Mouse (Mus musculus) liver, embryonic 15.5 days (tissue): ENCODE data around the gene Bmp8b. TPM values are rescaled to one million over a fixed set of nuclear protein-coding genes. Genes with fewer than 3 reads are reported as not detected.
A peak's percentile ranks its signal among the peaks of the same experiment; 100 is the strongest.

Experiments
- ATAC-seq: fragments of 200-750 bp; cut with Nextera tagmentation; 2 replicates; pipeline ENCODE4 v1.8.0; 2017; ENCODE audit warnings: moderate number of reproducible peaks, mild to moderate bottlenecking, moderate library complexity; ENCODE audit not compliant: insufficient read depth
- H3K27ac ChIP-seq: fragments of 300-500 bp; sonication (generic); replicated peaks from 2 replicates; pipeline ENCODE4 v1.5.1; 2015; ENCODE audit warnings: mild to moderate bottlenecking, inconsistent platforms
- H3K27me3 ChIP-seq: fragments of 300-500 bp; sonication (generic); 2 replicates; pipeline ENCODE4 v1.6.1; 2015; ENCODE audit warnings: mild to moderate bottlenecking, inconsistent platforms
- H3K36me3 ChIP-seq: fragments of 300-500 bp; sonication (generic); replicated peaks from 2 replicates; pipeline ENCODE4 v1.6.1; 2015; ENCODE audit warnings: moderate library complexity, mild to moderate bottlenecking, inconsistent platforms
- H3K4me1 ChIP-seq: fragments of 300-500 bp; sonication (generic); replicated peaks from 2 replicates; pipeline ENCODE4 v1.6.1; 2015; ENCODE audit warnings: inconsistent platforms
- H3K4me2 ChIP-seq: fragments of 300-500 bp; sonication (generic); 2 replicates; pipeline ENCODE4 v1.6.1; 2015; ENCODE audit warnings: moderate library complexity, mild to moderate bottlenecking, inconsistent platforms
- H3K4me3 ChIP-seq: fragments of 300-500 bp; sonication (generic); replicated peaks from 2 replicates; pipeline ENCODE4 v1.5.1; 2015; ENCODE audit warnings: mild to moderate bottlenecking, inconsistent platforms
- H3K9ac ChIP-seq: fragments of 300-500 bp; sonication (generic); 2 replicates; pipeline ENCODE4 v1.6.1; 2015; ENCODE audit warnings: moderate library complexity, mild to moderate bottlenecking, inconsistent platforms
- H3K9me3 ChIP-seq: fragments of 300-500 bp; sonication (generic); replicated peaks from 2 replicates; pipeline ENCODE4 v1.6.1; 2016; ENCODE audit warnings: inconsistent platforms
- WGBS: fragments of 180-500 bp; shearing (Covaris S2); methylation state at CpG from one replicate; pipeline ENCODE4 v1.1.7; 2015; ENCODE audit warnings: mixed read lengths; ENCODE audit not compliant: insufficient replicate concordance; 5-methylcytosine and 5-hydroxymethylcytosine counted together
- polyA plus RNA-seq: library from polyadenylated mRNA; unstranded; fragments of >200 nt; fragmentation: Nextera tagmentation; extraction: Ambion mirVana; gene quantifications from 2 replicates; pipeline ENCODE4 v1.2.1, GENCODE M21; 2015

Gene Bmp8b
- 0.15 and 0.25 TPM in 2 replicates for polyA plus RNA-seq

DNA sequence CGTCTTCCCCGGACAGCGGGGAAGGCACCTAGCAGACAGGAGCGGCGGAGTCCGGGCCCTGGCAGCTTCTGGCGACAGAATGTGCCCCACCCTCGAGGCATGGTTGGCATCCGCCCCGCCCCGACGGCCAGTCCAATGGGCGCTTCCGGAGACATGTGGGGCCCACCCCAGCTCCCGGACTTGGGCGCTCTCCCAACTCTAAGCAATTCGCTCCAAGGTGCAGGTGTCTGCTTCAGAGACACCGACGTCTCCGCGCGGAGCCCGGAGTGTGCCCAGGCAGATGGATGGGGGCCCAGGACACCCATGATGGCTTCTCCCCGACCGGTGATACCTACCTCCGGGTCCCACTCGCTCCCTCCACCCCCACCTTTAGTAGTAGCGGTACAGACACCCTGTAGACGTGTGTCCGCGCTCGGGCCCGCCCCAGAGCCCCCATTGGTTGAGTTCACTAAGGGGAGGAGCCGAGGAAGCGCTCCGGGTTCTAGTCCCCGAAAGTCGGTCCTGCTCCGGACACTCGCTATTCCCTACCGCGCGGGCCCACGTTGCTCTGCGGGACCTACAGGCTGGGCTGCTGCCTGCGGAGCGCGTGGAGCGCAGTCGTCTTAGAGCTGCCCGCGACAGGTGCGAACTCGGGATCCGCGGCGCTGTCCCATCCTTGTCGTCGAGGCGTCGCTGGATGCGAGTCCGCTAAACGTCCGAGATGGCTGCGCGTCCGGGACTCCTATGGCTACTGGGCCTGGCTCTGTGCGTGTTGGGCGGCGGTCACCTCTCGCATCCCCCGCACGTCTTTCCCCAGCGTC lies at the start of gene Bmp8b:
TSS of gene Bmp8b (plus strand) at position 515 of the 800 bp plus-strand sequence.
- peaks cover 6% of the 10 kb centered on the region; the same call in 1 of the 2 replicates for H3K4me1 ChIP-seq
- H3K27ac ChIP-seq, result no peak within 1 kb of the TSS
- no peaks in the 10 kb centered on the region for H3K9me3 ChIP-seq
- H3K36me3 ChIP-seq, result no peaks in the 10 kb centered on the region
- H3K27me3 ChIP-seq, result peaks cover 51% of the 10 kb centered on the region
- H3K4me2 ChIP-seq, result peak within 1 kb of the TSS; percentile 52
- no peak within 1 kb of the TSS for H3K9ac ChIP-seq
- H3K4me3 ChIP-seq, result peak within 1 kb of the TSS; percentile 12
- WGBS, result 6% methylated on average over 74 of the region's 75 CpGs
- ATAC-seq, result no peak

DNA sequence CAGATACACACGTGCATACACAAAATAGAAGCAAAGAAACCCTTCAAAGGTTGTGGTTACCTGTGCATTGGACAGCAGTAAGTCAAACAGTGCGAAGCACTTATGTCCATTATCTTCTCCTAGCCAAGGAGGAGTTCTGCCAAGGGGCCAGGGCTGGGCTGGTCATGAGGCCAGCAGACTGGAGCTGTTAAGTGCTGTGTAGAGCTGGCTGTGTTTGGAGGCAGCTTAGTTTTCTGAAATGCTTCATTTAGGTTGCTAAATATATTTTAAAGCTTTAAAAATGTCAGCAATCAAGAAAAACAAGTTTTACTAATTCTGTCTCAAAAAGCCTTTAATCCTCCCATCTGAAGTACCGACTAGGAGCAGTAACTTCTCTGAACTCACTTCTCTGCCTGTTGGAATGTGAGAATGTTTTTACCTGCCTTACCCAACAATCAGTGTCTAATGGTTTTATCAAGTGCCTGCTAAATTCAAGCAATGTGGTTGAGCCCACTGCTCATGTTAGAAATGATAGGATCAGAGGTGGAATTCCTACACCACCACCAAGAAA lies 48.3 kb upstream of the Bmp8b start:
- no peak overlapping the region for H3K4me2 ChIP-seq
- H3K9ac ChIP-seq, result no peak overlapping the region
- no peak overlapping the region for H3K27ac ChIP-seq
- H3K27me3 ChIP-seq, result no peaks in the 10 kb centered on the region
- 69% methylated on average over 3 of the region's 3 CpGs for WGBS
- no peaks in the 10 kb centered on the region for H3K9me3 ChIP-seq
- H3K4me1 ChIP-seq, result no peaks in the 10 kb centered on the region
- no peak for ATAC-seq
- no peak overlapping the region for H3K4me3 ChIP-seq
- peaks cover 46% of the 10 kb centered on the region for H3K36me3 ChIP-seq

DNA sequence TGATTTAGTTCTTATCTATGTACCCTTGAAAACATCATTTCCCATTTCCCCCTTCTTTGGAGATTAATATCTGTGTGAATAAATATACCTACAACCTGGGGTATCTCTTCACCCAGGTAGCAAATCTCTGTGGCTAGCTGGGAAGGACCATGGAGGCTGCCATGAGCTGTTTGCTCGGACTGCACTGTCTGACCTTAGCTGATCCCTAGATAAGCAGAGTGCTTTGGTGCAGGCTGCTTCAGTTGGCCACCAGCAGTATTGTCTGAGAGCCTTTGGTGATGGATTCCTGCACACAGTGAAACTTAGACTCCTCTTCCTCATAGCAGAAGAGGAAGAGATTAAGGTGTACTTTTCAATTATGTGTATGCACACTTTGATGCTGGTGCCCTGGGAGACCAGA lies 47.0 kb upstream of the Bmp8b start:
- peaks cover 33% of the 10 kb centered on the region for H3K36me3 ChIP-seq
- no peaks in the 10 kb centered on the region for H3K9me3 ChIP-seq
- no peak overlapping the region for H3K4me3 ChIP-seq
- WGBS, result 25% methylated on average over 1 of the region's 1 CpGs
- no peak overlapping the region for H3K27ac ChIP-seq
- H3K4me1 ChIP-seq, result no peaks in the 10 kb centered on the region
- H3K4me2 ChIP-seq, result no peak overlapping the region
- no peaks in the 10 kb centered on the region for H3K27me3 ChIP-seq
- no peak overlapping the region for H3K9ac ChIP-seq
- no peak for ATAC-seq

DNA sequence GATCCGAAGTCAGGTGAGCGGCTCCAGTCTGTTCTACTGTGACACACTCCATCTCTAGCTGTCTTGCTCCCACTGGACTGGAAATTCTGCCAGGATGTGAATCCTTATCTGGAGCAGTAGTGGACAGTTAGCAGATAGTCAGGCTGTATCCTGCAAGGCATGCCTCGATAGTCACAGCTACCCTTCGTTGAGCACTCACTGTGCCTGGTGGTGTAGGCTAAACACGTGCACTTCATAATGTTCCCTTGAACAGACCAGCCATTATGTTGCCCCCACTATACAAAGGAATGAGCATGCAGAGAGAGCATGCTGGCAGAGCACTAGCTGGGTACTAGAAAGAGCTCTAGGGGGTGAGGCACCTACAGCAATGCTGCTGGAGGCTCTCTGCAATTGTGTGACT lies 43.2 kb upstream of the Bmp8b start:
- Histone ChIP-seq H3K4me1 (no peaks in the 10 kb centered on the region), H3K9me3 (no peaks in the 10 kb centered on the region), H3K4me3 (no peak overlapping the region), H3K9ac (no peak overlapping the region), H3K4me2 (no peak overlapping the region), H3K36me3 (no peaks in the 10 kb centered on the region), H3K27ac (no peak overlapping the region), H3K27me3 (0 out of 2 replicates have a peak, but pooled peaks cover 3% of the 10 kb centered on the region)
- no peak for ATAC-seq
- 60% methylated on average over 5 of the region's 5 CpGs for WGBS

DNA sequence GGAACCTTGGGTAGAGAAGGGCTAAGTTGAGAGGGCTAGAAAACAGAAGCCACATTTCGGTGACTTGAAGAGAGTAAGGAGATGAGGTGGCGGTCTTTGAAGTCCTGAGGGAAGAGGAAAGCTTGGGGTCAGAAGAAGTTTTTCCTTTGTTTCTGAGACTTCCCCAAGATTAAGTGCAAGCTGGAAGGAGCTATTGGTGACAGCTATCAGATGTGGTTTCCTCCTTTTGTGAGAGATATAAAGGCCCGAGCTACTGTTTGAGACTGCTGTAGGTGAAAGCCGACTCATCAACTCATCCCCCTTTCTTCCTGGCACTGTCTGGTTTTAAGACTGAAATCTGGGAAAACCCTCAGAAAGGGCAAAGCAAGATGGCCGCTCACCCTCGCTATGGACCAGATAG lies 36.3 kb upstream of the Bmp8b start:
- Histone ChIP-seq H3K36me3 (no peaks in the 10 kb centered on the region), H3K4me1 (0 out of 2 replicates have a peak, but pooled peaks cover 5% of the 10 kb centered on the region), H3K27me3 (0 out of 2 replicates have a peak, but pooled peaks cover 10% of the 10 kb centered on the region), H3K9me3 (no peaks in the 10 kb centered on the region), H3K27ac (no peak overlapping the region), H3K9ac (no peak overlapping the region), H3K4me2 (no peak overlapping the region), H3K4me3 (no peak overlapping the region)
- WGBS, result 27% methylated on average over 6 of the region's 6 CpGs
- ATAC-seq, result no peak

DNA sequence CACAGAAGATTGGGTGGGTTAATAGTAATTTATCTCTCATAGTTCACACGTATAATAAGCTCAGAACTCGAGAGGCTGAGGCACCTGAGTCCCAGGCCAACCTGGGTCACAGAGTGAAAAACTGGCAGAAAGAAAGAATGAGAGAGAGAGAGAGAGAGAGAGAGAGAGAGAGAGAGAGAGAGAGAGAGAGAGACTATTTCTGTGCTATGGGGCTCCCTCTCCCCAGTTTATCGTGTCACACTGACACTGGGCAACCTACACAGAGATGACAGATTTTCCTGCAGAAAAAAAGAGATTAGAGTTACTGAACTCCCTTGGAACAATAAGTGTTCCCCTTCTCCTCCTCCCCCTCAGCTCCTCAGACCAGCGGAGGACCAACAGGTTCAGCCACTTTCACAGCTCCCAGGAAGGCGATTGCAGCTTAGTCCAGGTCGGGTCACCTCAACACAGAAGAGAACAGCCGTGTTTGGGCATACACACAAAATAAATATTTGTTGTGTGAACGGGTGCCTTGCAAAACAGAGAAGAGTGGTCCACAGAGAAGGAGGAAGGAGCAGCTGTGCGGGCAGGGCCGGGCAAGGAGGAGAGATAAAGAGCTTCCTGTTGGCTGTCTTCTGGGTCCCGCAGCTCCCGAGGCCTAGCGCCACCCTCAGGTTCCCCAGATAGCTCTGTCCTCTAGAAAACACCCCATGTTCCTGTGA lies 33.5 kb upstream of the Bmp8b start:
- H3K27ac ChIP-seq, result no peak overlapping the region
- H3K4me3 ChIP-seq, result no peak overlapping the region
- 6% methylated on average over 13 of the region's 13 CpGs for WGBS

DNA sequence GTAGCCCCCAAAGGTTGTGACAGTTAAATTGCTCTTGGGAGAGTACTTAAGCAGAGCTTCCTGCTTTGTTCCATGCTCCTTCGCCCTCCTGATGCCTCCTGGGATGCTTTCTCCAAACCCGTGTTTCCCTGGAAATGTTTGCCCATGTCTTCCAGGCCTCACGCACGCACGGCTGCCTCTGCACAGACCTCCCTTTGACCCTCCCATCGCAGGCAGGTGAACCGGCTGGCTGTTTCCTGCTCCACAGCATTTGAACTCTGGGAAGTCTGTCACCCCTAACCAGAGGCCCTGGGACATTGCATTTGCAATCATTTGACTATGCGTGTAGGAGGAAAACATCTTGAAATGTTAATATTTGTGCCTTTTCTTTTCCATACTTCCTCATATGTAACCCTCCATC lies 28.0 kb upstream of the Bmp8b start:
- Histone ChIP-seq H3K36me3 (no peaks in the 10 kb centered on the region), H3K27ac (no peak overlapping the region), H3K4me1 (no peaks in the 10 kb centered on the region), H3K9me3 (no peaks in the 10 kb centered on the region), H3K4me3 (no peak overlapping the region), H3K4me2 (no peak overlapping the region), H3K27me3 (no peaks in the 10 kb centered on the region), H3K9ac (no peak overlapping the region)
- 63% methylated on average over 8 of the region's 8 CpGs for WGBS
- no peak for ATAC-seq

More for the DNA sequence above, 33.5 kb upstream of the Bmp8b start:
- H3K4me2 ChIP-seq, result peak overlapping the region; percentile 57
- 0 out of 2 replicates have a peak, but pooled peaks cover 5% of the 10 kb centered on the region for H3K4me1 ChIP-seq
- no peaks in the 10 kb centered on the region for H3K36me3 ChIP-seq
- ATAC-seq, result no peak
- H3K27me3 ChIP-seq, result 0 out of 2 replicates have a peak, but pooled peaks cover 10% of the 10 kb centered on the region
- no peak overlapping the region for H3K9ac ChIP-seq
- no peaks in the 10 kb centered on the region for H3K9me3 ChIP-seq

DNA sequence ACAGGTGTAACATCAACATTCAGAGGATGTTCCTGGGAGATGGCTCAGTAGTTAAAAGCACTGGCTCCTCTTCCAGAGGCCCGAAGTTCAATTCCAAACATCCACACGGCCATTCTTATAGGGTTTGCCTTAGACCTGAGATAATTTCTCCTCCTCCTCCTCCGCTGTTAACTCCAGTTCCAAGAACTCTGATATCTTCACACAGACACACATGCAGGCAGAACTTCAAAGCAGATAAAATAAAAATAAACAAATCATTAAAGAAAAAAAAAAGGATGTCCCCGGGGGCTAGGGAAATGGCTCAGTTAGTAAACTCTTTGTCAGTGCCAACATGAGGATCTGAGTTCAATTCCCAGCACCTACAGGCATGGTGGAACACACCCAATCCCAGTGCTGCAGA lies 26.7 kb upstream of the Bmp8b start:
- Histone ChIP-seq H3K4me2 (no peak overlapping the region), H3K36me3 (no peaks in the 10 kb centered on the region), H3K4me1 (no peaks in the 10 kb centered on the region), H3K4me3 (no peak overlapping the region), H3K9me3 (no peaks in the 10 kb centered on the region), H3K27me3 (peaks cover 4% of the 10 kb centered on the region; the same call in 1 of the 2 replicates), H3K9ac (no peak overlapping the region), H3K27ac (no peak overlapping the region)
- no peak for ATAC-seq
- WGBS, result 18% methylated on average over 4 of the region's 4 CpGs

DNA sequence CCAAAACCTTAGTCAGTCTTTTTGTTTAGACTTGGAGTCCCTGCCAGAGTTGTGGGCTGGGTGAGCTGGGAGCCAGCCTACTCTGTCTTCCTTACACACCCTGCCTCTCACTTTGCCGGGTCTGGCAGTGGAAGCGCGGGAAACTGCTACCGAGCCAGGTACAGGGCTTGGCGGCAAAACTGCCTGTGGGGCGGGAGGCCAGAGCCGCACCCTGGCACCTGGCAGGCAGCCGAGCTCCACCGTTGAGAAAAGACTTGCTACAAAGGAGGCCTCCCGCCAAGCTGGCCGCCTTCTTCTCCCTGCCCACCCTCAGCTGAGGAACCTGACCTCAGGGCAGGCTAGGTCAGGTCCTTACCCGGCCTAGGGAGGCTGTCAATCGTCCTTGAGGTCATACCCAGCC lies 24.2 kb upstream of the Bmp8b start:
- no peaks in the 10 kb centered on the region for H3K9me3 ChIP-seq
- H3K36me3 ChIP-seq, result no peaks in the 10 kb centered on the region
- no peak overlapping the region for H3K9ac ChIP-seq
- H3K27me3 ChIP-seq, result peaks cover 4% of the 10 kb centered on the region; the same call in 1 of the 2 replicates
- no peaks in the 10 kb centered on the region for H3K4me1 ChIP-seq
- no peak overlapping the region for H3K4me3 ChIP-seq
- 55% methylated on average over 13 of the region's 13 CpGs for WGBS
- H3K4me2 ChIP-seq, result no peak overlapping the region
- ATAC-seq, result no peak
- no peak overlapping the region for H3K27ac ChIP-seq

DNA sequence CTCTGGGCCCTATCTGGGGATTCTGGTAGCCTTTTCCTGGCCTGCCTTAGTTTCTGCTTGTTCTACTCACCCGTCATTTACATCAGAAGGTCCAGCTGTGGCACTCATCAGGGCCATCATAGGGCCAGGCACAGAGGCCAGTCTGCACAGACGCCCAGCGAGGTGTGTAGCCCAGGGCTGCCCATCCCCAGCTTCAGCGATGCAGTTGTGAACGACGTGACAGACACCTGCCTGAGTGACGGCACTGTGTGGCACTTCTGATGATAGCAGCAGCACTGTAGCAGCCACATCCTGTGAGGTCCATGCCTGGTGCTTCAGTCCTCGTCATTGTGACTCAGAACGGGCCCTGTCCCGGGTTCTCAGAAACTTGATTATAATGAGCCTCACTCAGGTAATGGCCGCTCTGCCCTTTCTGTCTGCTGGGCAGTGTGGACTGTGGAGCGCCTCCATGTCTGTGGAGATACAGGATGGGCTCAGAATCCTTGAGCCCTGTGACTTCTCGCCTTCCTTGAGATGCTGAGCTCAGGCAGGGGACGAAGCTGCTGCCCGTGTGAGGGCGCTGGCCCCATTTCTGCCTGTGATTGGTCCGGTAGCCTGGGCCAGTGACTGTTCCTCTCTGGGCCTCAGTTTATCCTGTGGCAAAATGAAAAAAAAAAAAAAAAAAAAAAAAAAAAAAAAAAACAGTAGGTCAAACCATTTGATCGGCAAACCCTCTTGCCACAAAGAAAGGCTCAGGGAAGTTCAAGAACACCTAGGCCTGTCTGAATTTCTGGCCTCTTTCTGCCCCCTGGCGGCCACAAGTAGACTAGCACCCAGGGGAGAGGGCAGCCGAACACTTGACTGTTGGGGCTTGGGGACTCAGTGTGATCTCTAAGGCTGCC lies 22.4 kb upstream of the Bmp8b start:
- Histone ChIP-seq H3K4me1 (no peaks in the 10 kb centered on the region), H3K4me3 (no peak overlapping the region), H3K27ac (no peak overlapping the region), H3K36me3 (no peaks in the 10 kb centered on the region), H3K4me2 (no peak overlapping the region), H3K9me3 (no peaks in the 10 kb centered on the region), H3K9ac (no peak overlapping the region), H3K27me3 (peaks cover 4% of the 10 kb centered on the region; the same call in 1 of the 2 replicates)
- 67% methylated on average over 20 of the region's 20 CpGs for WGBS
- ATAC-seq, result no peak
